Mouse (Mus musculus) intestine, embryonic 15.5 days (tissue): ENCODE data around the gene Fam98c. TPM values are rescaled to one million over a fixed set of nuclear protein-coding genes. Genes with fewer than 3 reads are reported as not detected.

Experiments used
- ATAC-seq: fragments of 200-750 bp; cut with Nextera tagmentation; 2 replicates; pipeline ENCODE4 v1.8.0; 2017; ENCODE audit warnings: moderate TSS enrichment, moderate library complexity
- H3K27ac ChIP-seq: fragments of 300-500 bp; sonication (generic); 2 replicates; pipeline ENCODE4 v1.5.1; 2015; ENCODE audit warnings: mild to moderate bottlenecking, inconsistent platforms
- H3K27me3 ChIP-seq: fragments of 300-500 bp; sonication (generic); replicated peaks from 2 replicates; pipeline ENCODE4 v1.6.1; 2015; ENCODE audit warnings: inconsistent platforms
- H3K36me3 ChIP-seq: fragments of 300-500 bp; sonication (generic); 2 replicates; pipeline ENCODE4 v1.6.1; 2015; ENCODE audit warnings: inconsistent platforms
- H3K4me1 ChIP-seq: fragments of 300-500 bp; sonication (generic); replicated peaks from 2 replicates; pipeline ENCODE4 v1.6.1; 2015; ENCODE audit warnings: inconsistent platforms
- H3K4me2 ChIP-seq: fragments of 300-500 bp; sonication (generic); replicated peaks from 2 replicates; pipeline ENCODE4 v1.6.1; 2015; ENCODE audit warnings: mild to moderate bottlenecking, inconsistent platforms
- H3K4me3 ChIP-seq: fragments of 300-500 bp; sonication (generic); replicated peaks from 2 replicates; pipeline ENCODE4 v1.5.1; 2015; ENCODE audit warnings: inconsistent platforms
- H3K9ac ChIP-seq: fragments of 300-500 bp; sonication (generic); 2 replicates; pipeline ENCODE4 v1.6.1; 2015; ENCODE audit warnings: inconsistent platforms
- H3K9me3 ChIP-seq: fragments of 300-500 bp; sonication (generic); 2 replicates; pipeline ENCODE4 v1.6.1; 2016; ENCODE audit warnings: inconsistent platforms
- WGBS: fragments of 180-500 bp; shearing (Covaris S2); methylation state at CpG from one replicate; pipeline ENCODE4 v1.1.7; 2015; 5-methylcytosine and 5-hydroxymethylcytosine counted together
- polyA plus RNA-seq: library from polyadenylated mRNA; unstranded; fragments of >200 nt; fragmentation: Nextera tagmentation; extraction: Ambion mirVana; gene quantifications from 2 replicates; pipeline ENCODE4 v1.2.1, GENCODE M21; 2015

Fam98c gene
- polyA plus RNA-seq, 1 experiment from 2014 or later = 49.3 TPM

- ATAC-seq = peak; percentile 73
- H3K4me3 ChIP-seq = peak within 1 kb of the TSS; percentile 58
- H3K4me1 ChIP-seq = peaks cover 32% of the 10 kb centered on the region
- H3K36me3 ChIP-seq = peaks cover 24% of the 10 kb centered on the region
- H3K27ac ChIP-seq = peak within 1 kb of the TSS; percentile 77
- peaks cover 41% of the 10 kb centered on the region for H3K27me3 ChIP-seq
- H3K9me3 ChIP-seq = no peaks in the 10 kb centered on the region
- H3K9ac ChIP-seq = peak within 1 kb of the TSS; percentile 41
- WGBS = under 1% methylated on average over 30 of the region's 30 CpGs
- H3K4me2 ChIP-seq = peak within 1 kb of the TSS; percentile 89
Measured at GRCm38 (mm10) chr7:29170066-29170754, 14.2 kb upstream of the Fam98c start, which contains the start of the genes Ggn and Spred3. Ggn (plus strand) TSS chr7:29170210. Spred3 (minus strand) TSS chr7:29170411.

DNA sequence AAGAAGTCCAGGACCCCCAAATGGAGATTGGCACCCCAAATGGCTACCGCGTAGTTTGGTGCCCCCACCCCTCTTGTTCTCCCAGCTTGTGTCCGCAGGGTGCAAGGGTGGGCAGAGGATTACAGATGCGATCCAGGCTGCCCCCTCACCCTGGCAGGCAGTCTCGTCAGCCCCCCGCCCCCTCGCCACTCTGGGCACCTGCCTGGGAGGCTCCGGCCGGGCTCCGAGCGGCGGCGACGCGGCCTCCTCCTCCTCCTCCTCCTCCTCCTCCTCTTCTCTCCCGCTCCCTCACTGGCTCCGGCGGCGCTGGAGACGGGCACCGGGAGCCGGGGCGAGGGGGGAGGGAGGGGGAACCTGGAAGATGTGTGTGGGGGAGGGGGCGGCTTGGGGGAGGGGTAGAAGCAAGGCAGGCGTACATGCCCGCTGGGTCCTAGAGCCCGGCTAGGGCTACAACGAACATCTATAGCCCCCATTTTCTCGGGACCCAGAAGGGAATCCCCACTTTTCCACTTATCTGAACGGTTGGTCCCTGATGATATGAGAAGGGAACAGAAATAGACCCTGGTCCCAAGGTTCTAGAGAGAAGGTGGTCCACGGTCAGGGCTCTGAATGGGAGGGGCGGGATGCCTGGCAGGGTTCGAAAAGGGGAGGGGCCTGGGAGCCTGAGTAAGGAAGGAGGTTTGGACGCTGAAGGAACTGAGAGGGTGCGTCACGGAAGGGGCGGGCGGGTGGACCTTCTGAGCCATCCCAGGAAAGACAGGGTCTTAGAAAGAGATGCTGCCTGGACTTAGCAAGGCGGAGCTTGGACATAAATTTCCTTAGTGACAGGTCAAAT lies 13.4 kb upstream of the Fam98c start:
- WGBS = under 1% methylated on average over 35 of the region's 39 CpGs
- H3K4me1 ChIP-seq = peaks cover 32% of the 10 kb centered on the region
- peak; percentile 84 for ATAC-seq

DNA sequence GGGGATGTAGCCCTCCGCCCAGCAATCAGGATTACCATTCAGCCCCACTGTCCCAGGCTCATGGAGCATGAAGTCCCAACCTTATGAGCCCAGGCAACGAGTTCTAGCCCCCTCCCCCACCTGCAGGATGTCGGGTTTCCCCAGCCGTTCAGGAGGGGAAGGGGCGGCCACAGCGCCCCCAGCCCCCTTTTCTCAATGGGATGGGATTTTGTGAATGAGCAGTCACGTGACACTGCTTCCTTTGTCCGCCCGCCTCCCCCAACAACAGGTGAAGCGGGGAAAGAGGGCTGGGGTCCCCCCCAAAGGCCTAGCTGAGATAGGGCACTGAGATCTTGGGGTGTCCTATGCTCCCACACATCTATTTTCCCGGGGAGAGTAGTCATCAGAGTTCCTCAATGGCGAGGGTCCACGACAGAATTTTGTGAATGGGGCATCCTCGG lies 12.8 kb upstream of the Fam98c start:
- peak overlapping the region; percentile 89 for H3K4me2 ChIP-seq
- H3K4me1 ChIP-seq = peaks cover 32% of the 10 kb centered on the region
- peaks cover 11% of the 10 kb centered on the region for H3K36me3 ChIP-seq
- ATAC-seq = no peak
- H3K27ac ChIP-seq = no peak overlapping the region; the same call in 1 of the 2 replicates
- under 1% methylated on average over 14 of the region's 14 CpGs for WGBS
- peak overlapping the region; percentile 41 for H3K9ac ChIP-seq
- H3K9me3 ChIP-seq = no peaks in the 10 kb centered on the region
- H3K4me3 ChIP-seq = peak overlapping the region; percentile 58
- H3K27me3 ChIP-seq = peaks cover 35% of the 10 kb centered on the region

More for the DNA sequence above, 13.4 kb upstream of the Fam98c start:
- peaks cover 41% of the 10 kb centered on the region for H3K27me3 ChIP-seq
- H3K4me2 ChIP-seq = peak overlapping the region; percentile 89
- H3K27ac ChIP-seq = peak overlapping the region; percentile 77
- H3K36me3 ChIP-seq = peaks cover 16% of the 10 kb centered on the region
- H3K4me3 ChIP-seq = peak overlapping the region; percentile 58
- H3K9ac ChIP-seq = peak overlapping the region; percentile 41
- H3K9me3 ChIP-seq = no peaks in the 10 kb centered on the region

DNA sequence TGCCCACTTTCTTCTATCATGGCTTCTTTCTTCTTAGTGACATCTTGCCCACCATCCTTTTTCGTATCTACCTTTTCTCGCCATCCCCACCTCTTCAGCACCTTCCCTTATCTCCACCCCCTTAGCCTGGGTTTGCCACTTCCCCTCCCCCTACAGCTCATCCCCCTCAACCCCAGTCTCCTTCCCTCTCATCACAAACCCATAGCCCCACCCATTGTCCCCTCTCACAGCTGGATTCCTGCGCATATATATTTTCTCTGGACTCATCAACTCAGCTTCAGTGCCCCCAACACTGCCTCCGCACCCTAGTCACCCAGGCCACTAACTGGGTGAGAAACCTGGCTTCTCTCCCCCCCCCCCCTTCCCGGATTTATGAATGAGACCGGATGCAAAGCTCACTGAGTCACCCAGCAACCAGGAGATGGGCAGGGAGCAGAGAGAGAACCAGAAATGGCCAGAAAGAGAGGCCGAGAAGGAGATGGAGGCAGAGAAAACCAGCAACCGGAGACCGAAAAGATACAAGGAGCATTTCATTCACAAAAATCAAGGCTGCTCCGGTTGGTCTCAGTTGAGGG lies 12.2 kb upstream of the Fam98c start:
- peaks cover 32% of the 10 kb centered on the region for H3K4me1 ChIP-seq
- H3K36me3 ChIP-seq = 0 out of 2 replicates have a peak, but pooled peaks cover 6% of the 10 kb centered on the region
- ATAC-seq = no peak
- peaks cover 29% of the 10 kb centered on the region for H3K27me3 ChIP-seq
- H3K27ac ChIP-seq = no peak overlapping the region
- 13% methylated on average over 10 of the region's 10 CpGs for WGBS
- peak overlapping the region; percentile 89 for H3K4me2 ChIP-seq
- H3K9me3 ChIP-seq = no peaks in the 10 kb centered on the region
- no peak overlapping the region for H3K9ac ChIP-seq
- H3K4me3 ChIP-seq = peak overlapping the region; percentile 58

GRCm38 (mm10) chr7:29167656-29168055 lies 11.6 kb upstream of the Fam98c start:
- no peak for ATAC-seq
- peak overlapping the region; percentile 89; the same call in 1 of the 2 replicates for H3K4me2 ChIP-seq

GRCm38 (mm10) chr7:29162750-29163525 lies 6.9 kb upstream of the Fam98c start:
- H3K9me3 ChIP-seq = no peaks in the 10 kb centered on the region
- H3K4me2 ChIP-seq = peak overlapping the region; percentile 16
- peaks cover 16% of the 10 kb centered on the region for H3K27me3 ChIP-seq
- no peak overlapping the region for H3K27ac ChIP-seq
- H3K36me3 ChIP-seq = no peaks in the 10 kb centered on the region
- peaks cover 5% of the 10 kb centered on the region; the same call in 1 of the 2 replicates for H3K4me1 ChIP-seq
- no peak overlapping the region for H3K4me3 ChIP-seq
- H3K9ac ChIP-seq = no peak overlapping the region
- ATAC-seq = peak; percentile 91
- 14% methylated on average over 9 of the region's 9 CpGs for WGBS

More at GRCm38 (mm10) chr7:29167656-29168055, 11.6 kb upstream of the Fam98c start:
- Histone ChIP-seq H3K27ac (no peak overlapping the region), H3K36me3 (0 out of 2 replicates have a peak, but pooled peaks cover under 1% of the 10 kb centered on the region), H3K27me3 (peaks cover 23% of the 10 kb centered on the region), H3K4me1 (peaks cover 35% of the 10 kb centered on the region), H3K9me3 (no peaks in the 10 kb centered on the region), H3K9ac (no peak overlapping the region), H3K4me3 (no peak overlapping the region)
- WGBS = 33% methylated on average over 19 of the region's 19 CpGs

DNA sequence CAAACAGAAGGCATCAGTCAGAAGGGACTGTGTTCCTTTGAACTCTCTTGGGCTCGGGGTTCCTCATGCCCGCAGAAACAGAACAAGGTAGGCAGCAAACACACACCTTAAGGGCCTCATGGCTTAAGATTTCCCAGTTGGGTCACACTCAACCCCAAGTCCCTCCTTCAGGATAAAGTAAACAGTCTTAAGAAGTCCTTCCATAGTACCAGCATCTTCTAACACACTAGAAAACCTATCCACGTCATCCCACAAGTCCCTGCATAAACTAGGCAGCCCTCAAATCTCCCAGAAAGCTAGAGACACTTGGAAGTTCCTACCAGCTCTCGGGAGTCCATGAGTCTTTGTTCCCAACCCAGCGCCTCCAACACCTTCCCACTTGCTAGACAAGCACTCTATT lies 6.3 kb upstream of the Fam98c start:
- no peak for ATAC-seq
- Histone ChIP-seq H3K9ac (no peak overlapping the region), H3K4me2 (peak overlapping the region; percentile 16), H3K27me3 (peaks cover 13% of the 10 kb centered on the region), H3K36me3 (no peaks in the 10 kb centered on the region), H3K4me1 (peaks cover 5% of the 10 kb centered on the region; the same call in 1 of the 2 replicates), H3K4me3 (no peak overlapping the region), H3K27ac (no peak overlapping the region), H3K9me3 (no peaks in the 10 kb centered on the region)
- 65% methylated on average over 5 of the region's 5 CpGs for WGBS

DNA sequence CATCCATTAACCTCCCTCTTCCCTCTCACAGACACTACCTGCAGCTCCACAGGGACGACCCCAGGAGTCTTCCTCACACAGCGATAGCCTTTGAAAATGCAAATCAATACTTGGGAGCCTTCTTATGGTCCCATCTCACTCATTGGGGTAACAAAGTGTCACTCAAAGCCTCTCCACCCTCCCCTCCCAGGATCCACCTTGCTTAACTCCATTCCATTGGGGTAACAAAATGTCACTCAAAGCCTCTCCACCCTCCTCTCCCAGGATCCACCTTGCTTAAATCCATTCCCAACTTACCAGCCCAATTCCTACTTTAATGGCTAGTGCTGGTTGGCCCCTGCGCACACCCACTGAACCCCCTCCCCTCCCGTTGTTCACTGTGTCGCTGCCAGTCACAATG lies 2.2 kb upstream of the Fam98c start:
- H3K27me3 ChIP-seq = peaks cover 13% of the 10 kb centered on the region
- 4% methylated on average over 5 of the region's 5 CpGs for whole genome bisulfite sequencing
- no peak for ATAC-seq
- H3K36me3 ChIP-seq = peaks cover 7% of the 10 kb centered on the region
- H3K27ac ChIP-seq = no peak overlapping the region
- peaks cover 9% of the 10 kb centered on the region for H3K4me1 ChIP-seq
- no peak overlapping the region for H3K4me2 ChIP-seq
- H3K9ac ChIP-seq = no peak overlapping the region
- H3K9me3 ChIP-seq = 0 out of 2 replicates have a peak, but pooled peaks cover 5% of the 10 kb centered on the region
- no peak overlapping the region for H3K4me3 ChIP-seq

- peaks cover 7% of the 10 kb centered on the region for H3K36me3 ChIP-seq
- H3K4me3 ChIP-seq = peak overlapping the region; percentile 93
- peak; percentile 91 for ATAC-seq
- WGBS = 7% methylated on average over 37 of the region's 37 CpGs
- peak overlapping the region; percentile 97 for H3K27ac ChIP-seq
- H3K9ac ChIP-seq = peak overlapping the region; percentile 87
- 0 out of 2 replicates have a peak, but pooled peaks cover 5% of the 10 kb centered on the region for H3K9me3 ChIP-seq
- H3K4me1 ChIP-seq = peaks cover 6% of the 10 kb centered on the region
- H3K27me3 ChIP-seq = peaks cover 13% of the 10 kb centered on the region
- H3K4me2 ChIP-seq = peak overlapping the region; percentile 95
Measured at GRCm38 (mm10) chr7:29155196-29155837, 717 bp downstream of the Fam98c start.

DNA sequence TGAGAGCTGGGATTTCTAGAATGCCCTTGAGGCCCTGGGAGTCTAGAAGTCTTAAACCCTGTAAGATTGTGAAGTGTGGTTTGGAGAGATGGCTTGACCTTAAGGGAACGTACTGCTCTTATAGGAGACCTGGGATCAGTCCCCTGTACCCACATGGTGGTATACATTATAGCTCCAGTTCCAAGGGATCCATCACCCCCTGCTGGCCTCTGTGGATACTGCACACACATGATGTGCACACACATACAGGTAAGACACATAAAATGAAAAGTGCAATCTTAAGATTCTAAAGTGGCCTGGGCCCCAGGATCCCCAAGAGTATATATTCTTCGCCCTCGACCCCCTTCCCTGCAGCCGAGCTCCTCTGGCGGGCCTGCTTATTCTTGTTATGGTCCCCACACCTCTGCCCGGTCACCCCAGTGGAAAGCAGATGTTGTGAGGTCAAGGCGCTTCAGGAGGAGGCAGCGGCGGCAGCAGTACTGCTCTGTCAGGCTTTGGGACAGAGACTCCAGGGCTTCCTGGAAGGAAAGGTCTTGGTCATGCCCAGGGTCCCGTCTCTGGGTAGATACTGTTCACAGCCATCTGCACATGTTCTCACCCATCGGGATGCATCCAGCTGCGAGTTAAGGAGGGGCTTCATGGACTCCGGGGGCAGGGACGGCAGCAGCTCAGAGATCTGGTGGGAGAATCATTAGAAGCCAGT lies 1.9 kb downstream of the Fam98c start:
- Histone ChIP-seq H3K4me3 (no peak overlapping the region), H3K4me2 (no peak overlapping the region), H3K9me3 (0 out of 2 replicates have a peak, but pooled peaks cover 5% of the 10 kb centered on the region), H3K27ac (no peak overlapping the region), H3K9ac (no peak overlapping the region), H3K4me1 (peaks cover 6% of the 10 kb centered on the region), H3K27me3 (peaks cover 12% of the 10 kb centered on the region), H3K36me3 (peaks cover 7% of the 10 kb centered on the region)
- 95% methylated on average over 14 of the region's 14 CpGs for WGBS
- ATAC-seq = no peak
